ENCODE assay signal across 29 mouse cellular contexts in the genomic region with DNA sequence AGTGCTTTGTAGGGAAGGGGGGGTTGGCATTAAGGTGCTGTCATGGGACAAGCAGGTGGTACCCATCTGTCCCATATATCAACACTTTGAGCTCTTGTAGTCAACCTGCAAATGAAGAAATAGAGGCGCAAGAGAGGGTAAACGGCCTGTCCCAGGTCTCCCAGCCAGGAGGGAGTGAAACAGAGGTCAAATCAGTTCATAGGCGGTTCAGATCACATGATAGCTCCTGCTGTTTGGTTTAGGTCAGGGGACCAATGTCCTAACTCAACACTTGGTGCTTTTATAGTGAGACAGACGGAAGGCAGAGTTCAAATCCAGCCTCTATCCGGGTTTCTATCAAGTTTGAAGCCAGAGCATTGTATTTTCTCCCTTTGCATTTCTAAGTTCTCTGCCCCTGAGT. TPM values are rescaled to one million over a fixed set of nuclear protein-coding genes. Genes with fewer than 3 reads are reported as not detected.
A peak's percentile ranks its signal among the peaks of the same experiment; 100 is the strongest.
DNase-seq lines count a peak whose midpoint lies in the region; ATAC-seq and TF ChIP-seq lines count a peak whose summit lies in the region.
"Had no signal": no experiment of that assay in that cellular context is flagged by ENCODE, and none has a peak within 500 bp of the region (broad histone marks: within the 10 kb centered on the region; RNA-seq: fewer than 3 reads in every experiment).

No protein-coding gene starts in this region.

- no peaks in the 10 kb centered on the region for H3K4me1 ChIP-seq in intestine, postnatal 0 days (replicated peaks; ENCODE audit: control insufficient read depth, insufficient read depth, low read length)
- 0 out of 2 replicates have a peak, but pooled peaks cover 6% of the 10 kb centered on the region for H3K4me1 ChIP-seq in intestine, embryonic 15.5 days (replicated peaks)
- H3K4me1 ChIP-seq in lung, embryonic 15.5 days = peaks cover 16% of the 10 kb centered on the region
- peaks cover 14% of the 10 kb centered on the region for H3K4me1 ChIP-seq in embryonic fibroblast, embryonic 13.5 days (ENCODE audit: control insufficient read depth, insufficient read depth, low read length)
- H3K4me1 ChIP-seq: embryonic facial prominence, embryonic 15.5 days; forebrain, embryonic 12.5 days; forebrain, embryonic 15.5 days had no signal

- TF ChIP-seq CTCF in intestine, postnatal 0 days (IDR thresholded peaks at IDR 0.05; ENCODE audit: low read depth) = no peak
- TF ChIP-seq CTCF in embryonic fibroblast, embryonic 13.5 days (IDR thresholded peaks at IDR 0.05; ENCODE audit: borderline replicate concordance, insufficient read depth, low read length) = no peak

- no peak overlapping the region for H3K4me3 ChIP-seq in intestine, postnatal 0 days (ENCODE audit: low read depth, low read length)
- H3K4me3 ChIP-seq in intestine, embryonic 15.5 days (replicated peaks) = no peak overlapping the region
- no peak overlapping the region for H3K4me3 ChIP-seq in lung, embryonic 15.5 days
- no peak overlapping the region for H3K4me3 ChIP-seq in embryonic fibroblast, embryonic 13.5 days (ENCODE audit: insufficient read depth, low read length)
- H3K4me3 ChIP-seq: embryonic facial prominence, embryonic 12.5 days; embryonic facial prominence, embryonic 15.5 days; erythroblast, embryonic 14.5 days; forebrain, embryonic 12.5 days; forebrain, embryonic 15.5 days; heart, embryonic 10.5 days; heart, embryonic 13.5 days had no signal

- H3K9ac ChIP-seq in intestine, postnatal 0 days (ENCODE audit: low read depth, low read length) = no peak overlapping the region
- H3K9ac ChIP-seq in intestine, embryonic 15.5 days = no peak overlapping the region; the same call in 1 of the 2 replicates
- H3K9ac ChIP-seq in lung, embryonic 15.5 days = no peak overlapping the region
- H3K9ac ChIP-seq: embryonic facial prominence, embryonic 12.5 days; embryonic facial prominence, embryonic 15.5 days; forebrain, embryonic 12.5 days; forebrain, embryonic 15.5 days; heart, embryonic 13.5 days; hindbrain, embryonic 14.5 days had no signal

- H3K9me3 ChIP-seq in intestine, postnatal 0 days (ENCODE audit: control insufficient read depth) = no peaks in the 10 kb centered on the region
- H3K9me3 ChIP-seq in intestine, embryonic 15.5 days = no peaks in the 10 kb centered on the region
- no peaks in the 10 kb centered on the region for H3K9me3 ChIP-seq in lung, embryonic 15.5 days
- H3K9me3 ChIP-seq: embryonic facial prominence, embryonic 12.5 days; embryonic facial prominence, embryonic 15.5 days; forebrain, embryonic 12.5 days; forebrain, embryonic 15.5 days; heart, embryonic 10.5 days; heart, embryonic 13.5 days had no signal

- no peak for DNase-seq in lung, postnatal 10 days
- DNase-seq in spleen, postnatal 10 days (ENCODE audit: low spot score in 2 of 2) = no peak
- DNase-seq: adrenal gland, adult 2 months; adrenal gland, postnatal 14 days; B cell, adult 2 months; cerebellum, adult 11 months; cerebellum, adult 2 months; cerebellum, adult 9-11 months; cerebellum, postnatal 25 days; gastrocnemius, postnatal 25 days; heart, adult 18-20 months; heart, postnatal 14 days; heart, postnatal 4 days had no signal

- no peak for TF ChIP-seq POLR2A in embryonic fibroblast, embryonic 13.5 days (IDR thresholded peaks at IDR 0.05; ENCODE audit: low read depth, low read length)

- ATAC-seq in intestine, postnatal 0 days = 0 out of 2 replicates have a peak, but pooled peaks have one; percentile 28
- ATAC-seq in intestine, embryonic 15.5 days = no peak
- no peak for ATAC-seq in lung, embryonic 15.5 days (ENCODE audit: borderline replicate concordance, extremely low read depth, low FRiP score, low TSS enrichment)
- ATAC-seq: forebrain, embryonic 15.5 days; hindbrain, postnatal 0 days had no signal

- no peak overlapping the region for H3K4me2 ChIP-seq in intestine, postnatal 0 days (replicated peaks; ENCODE audit: low read depth)
- H3K4me2 ChIP-seq in intestine, embryonic 15.5 days (replicated peaks) = no peak overlapping the region
- no peak overlapping the region for H3K4me2 ChIP-seq in lung, embryonic 15.5 days
- H3K4me2 ChIP-seq: embryonic facial prominence, embryonic 12.5 days; embryonic facial prominence, embryonic 15.5 days; forebrain, embryonic 12.5 days; forebrain, embryonic 15.5 days; heart, embryonic 13.5 days; hindbrain, embryonic 14.5 days had no signal

- 72% methylated on average over 5 of the region's 5 CpGs for WGBS in intestine, postnatal 0 days
- 76% methylated on average over 5 of the region's 5 CpGs for WGBS in intestine, embryonic 15.5 days
- WGBS in lung, embryonic 15.5 days = 75% methylated on average over 5 of the region's 5 CpGs

- no peaks in the 10 kb centered on the region for H3K36me3 ChIP-seq in intestine, postnatal 0 days (ENCODE audit: control insufficient read depth, insufficient read depth)
- H3K36me3 ChIP-seq in intestine, embryonic 15.5 days = no peaks in the 10 kb centered on the region
- H3K36me3 ChIP-seq in lung, embryonic 15.5 days = no peaks in the 10 kb centered on the region
- H3K36me3 ChIP-seq: embryonic facial prominence, embryonic 12.5 days; embryonic facial prominence, embryonic 15.5 days; forebrain, embryonic 12.5 days; forebrain, embryonic 15.5 days; G1E; heart, embryonic 10.5 days; heart, embryonic 13.5 days had no signal

- no peak overlapping the region for H3K27ac ChIP-seq in intestine, postnatal 0 days (ENCODE audit: low read depth, low read length)
- no peak overlapping the region for H3K27ac ChIP-seq in intestine, embryonic 15.5 days
- peak overlapping the region; percentile 8; the same call in 1 of the 2 replicates for H3K27ac ChIP-seq in lung, embryonic 15.5 days
- peak overlapping the region; percentile 77; the same call in 1 of the 2 replicates for H3K27ac ChIP-seq in embryonic fibroblast, embryonic 13.5 days (ENCODE audit: insufficient read depth, low read length)
- H3K27ac ChIP-seq: embryonic facial prominence, embryonic 12.5 days; embryonic facial prominence, embryonic 15.5 days; forebrain, embryonic 12.5 days; forebrain, embryonic 15.5 days; heart, embryonic 10.5 days; heart, embryonic 13.5 days; hindbrain, embryonic 14.5 days; hindbrain, postnatal 0 days had no signal

- no peaks in the 10 kb centered on the region for H3K27me3 ChIP-seq in intestine, postnatal 0 days (replicated peaks; ENCODE audit: control insufficient read depth, insufficient read depth, low read length)
- no peaks in the 10 kb centered on the region for H3K27me3 ChIP-seq in intestine, embryonic 15.5 days (replicated peaks)
- no peaks in the 10 kb centered on the region for H3K27me3 ChIP-seq in lung, embryonic 15.5 days
- H3K27me3 ChIP-seq: CH12.LX; embryonic facial prominence, embryonic 12.5 days; embryonic facial prominence, embryonic 15.5 days; forebrain, embryonic 12.5 days; forebrain, embryonic 15.5 days; heart, embryonic 13.5 days; Patski had no signal

RNA-seq across cellular contexts. Expression of a gene that starts 6.0 kb away (rescaled TPM):
- 146 and 175 TPM in 2 replicates for polyA plus RNA-seq in intestine, postnatal 0 days (2015; fragmentation: Nextera tagmentation; extraction: Ambion mirVana)
- 129 and 133 TPM in 2 replicates for polyA plus RNA-seq in intestine, embryonic 15.5 days (2015; fragmentation: Nextera tagmentation; extraction: Ambion mirVana)
- 23.6 and 28.5 TPM in 2 replicates for polyA plus RNA-seq in lung, embryonic 15.5 days (2015; fragmentation: Nextera tagmentation; extraction: Ambion mirVana)
- polyA plus RNA-seq in embryonic fibroblast, embryonic 13.5 days (2011; ENCODE audit: insufficient read length, low read depth, missing spikeins) = 1.1 and 1.2 TPM in 2 replicates
- polyA plus RNA-seq: G1E had no signal

Comparison
In these comparisons a context has a peak if more than half of its experiments do, and no peak if none do; other contexts are left out.
1. H3K27ac ChIP-seq: peak in lung, embryonic 15.5 days (single experiment) and embryonic fibroblast, embryonic 13.5 days (single experiment); none in intestine, postnatal 0 days (single experiment) and intestine, embryonic 15.5 days (single experiment).
2. RNA of a gene that starts 6.0 kb away (polyA plus RNA-seq): 146 to 175 TPM in intestine, postnatal 0 days, 129 to 133 TPM in intestine, embryonic 15.5 days and 23.6 to 28.5 TPM in lung, embryonic 15.5 days; 1.1 to 1.2 TPM in embryonic fibroblast, embryonic 13.5 days; every median in the first group is over 10 times any median in the second.